Mouse (Mus musculus) CD4-positive, CD25-positive, alpha-beta regulatory T cell (primary cell): ENCODE data around the gene Uts2. TPM values are rescaled to one million over a fixed set of nuclear protein-coding genes. Genes with fewer than 3 reads are reported as not detected.

ENCODE experiments used
- polyA plus RNA-seq: library from polyadenylated mRNA; unstranded; fragments of 100-300 nt; shearing (Covaris generic); gene quantifications from one replicate; pipeline ENCODE4 v1.2.1, GENCODE M21; 2017

Gene Uts2
- polyA plus RNA-seq = not detected

DNA sequence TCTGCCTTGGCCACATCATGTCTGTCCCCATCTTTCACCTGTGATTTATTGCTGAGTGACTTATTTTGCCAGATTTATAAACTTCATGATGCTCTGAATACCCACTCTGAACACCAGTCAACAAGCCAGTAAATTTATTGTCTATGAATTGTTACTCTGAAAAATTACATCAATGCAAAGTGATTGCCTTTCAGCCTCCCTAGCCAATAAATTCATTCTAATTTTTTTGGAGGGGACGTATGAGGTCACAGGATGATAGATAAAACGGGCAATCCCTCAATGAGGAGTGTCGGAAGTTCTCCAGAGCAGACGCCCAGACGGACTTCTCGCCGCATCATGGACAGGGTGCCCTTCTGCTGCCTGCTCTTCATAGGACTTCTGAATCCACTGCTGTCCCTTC is at the start of gene Uts2:
TSS of gene Uts2 (plus strand) at position 301 of the 400 bp plus-strand sequence.

DNA sequence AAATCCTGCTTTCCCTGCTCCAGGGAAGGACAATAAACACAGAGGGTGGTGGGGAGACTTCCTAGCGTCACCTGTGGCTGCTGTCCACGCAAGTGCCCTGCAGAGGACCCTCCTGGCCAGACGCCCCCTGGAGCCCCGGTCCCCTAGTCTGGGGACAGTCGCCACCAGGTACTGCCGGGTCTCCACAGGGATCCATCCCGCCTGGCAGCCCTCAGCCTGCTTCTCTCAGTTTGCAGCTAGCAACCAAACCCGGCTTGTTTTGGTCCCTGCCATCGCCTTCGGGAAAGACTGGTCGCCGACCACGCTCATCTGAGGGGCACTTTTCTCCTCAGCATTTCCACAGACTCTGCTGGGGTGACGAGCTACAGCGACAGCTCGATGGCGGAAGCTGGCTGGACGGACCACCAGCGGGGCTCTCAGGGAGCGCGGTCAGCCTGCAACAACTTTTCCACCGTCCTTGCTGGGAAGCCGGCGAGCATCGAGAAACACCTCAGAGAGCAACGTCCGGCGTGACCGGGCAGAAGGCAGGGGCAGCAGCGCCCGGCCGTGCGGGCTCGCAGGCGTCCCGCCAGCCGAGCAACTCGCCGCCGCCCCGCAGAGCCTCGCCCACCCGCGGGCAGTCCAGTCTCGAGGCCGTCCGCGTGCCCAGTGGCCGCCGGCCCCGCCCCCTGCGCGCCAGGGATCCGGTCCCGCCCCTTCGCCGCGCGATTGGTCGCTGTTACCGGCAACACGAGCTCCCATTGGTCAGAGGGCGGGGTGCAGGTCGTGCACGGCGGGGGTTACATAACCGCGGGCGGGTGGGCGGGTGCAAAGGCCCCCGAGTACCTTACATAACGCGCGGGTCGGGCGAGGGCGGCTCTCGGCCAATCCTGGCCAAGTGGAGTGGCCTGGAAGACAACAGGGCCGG is 47.4 kb downstream of the Uts2 start, which contains the start of gene Per3:
TSS of gene Per3 (minus strand) at position 629 of the 907 bp plus-strand sequence.

Other genes with a start within 250 kb of the Uts2 start
- gene Errfi1, start 143.2 kb upstream of the Uts2 start, polyA plus RNA-seq = 9.3 TPM
- gene Park7, start 82.7 kb upstream of the Uts2 start, polyA plus RNA-seq = 372 TPM
- gene Tnfrsf9, start 82.5 kb upstream of the Uts2 start, polyA plus RNA-seq = 234 TPM
- gene Per3, start 47.6 kb downstream of the Uts2 start, polyA plus RNA-seq = 1.9 TPM
- 54.8 TPM for gene Vamp3, start 60.9 kb downstream of the Uts2 start, polyA plus RNA-seq
- gene Gm13090, start 92.5 kb downstream of the Uts2 start, polyA plus RNA-seq = not detected